Mouse (Mus musculus) ovary, postnatal 10 days (tissue): Measurements from ENCODE around the gene Fto.

Source experiments
- DNase-seq: peaks from one replicate; pipeline ENCODE4 v3.0.0; 2022; ENCODE audit warnings: low spot score

Fto gene

GRCm38 (mm10) chr8:91612387-91613130 is 299.2 kb downstream of the Fto start:
- no peak for DNase-seq

DNA sequence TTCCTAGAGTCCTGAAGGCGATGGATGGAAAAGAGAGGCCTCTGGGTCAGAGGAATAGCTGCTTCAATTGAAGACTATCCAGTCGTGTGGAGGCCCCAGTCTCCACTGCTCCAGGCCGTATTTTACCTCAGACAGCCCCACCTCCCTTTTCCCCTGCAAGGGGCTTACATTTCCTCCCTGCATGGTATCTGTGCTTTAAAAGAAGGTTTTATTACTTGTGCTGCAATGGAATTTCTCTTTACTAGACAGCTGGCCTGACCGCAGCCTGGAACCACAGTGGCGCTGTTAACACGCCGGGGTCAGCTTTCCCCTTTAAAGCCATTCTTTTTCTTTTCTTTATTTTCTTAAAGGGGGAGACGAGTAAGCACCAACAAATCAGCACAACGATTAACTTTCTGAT is 300.3 kb downstream of the Fto start:
- DNase-seq = no peak

GRCm38 (mm10) chr8:91615196-91615595 is 301.9 kb downstream of the Fto start:
- DNase-seq = no peak

DNA sequence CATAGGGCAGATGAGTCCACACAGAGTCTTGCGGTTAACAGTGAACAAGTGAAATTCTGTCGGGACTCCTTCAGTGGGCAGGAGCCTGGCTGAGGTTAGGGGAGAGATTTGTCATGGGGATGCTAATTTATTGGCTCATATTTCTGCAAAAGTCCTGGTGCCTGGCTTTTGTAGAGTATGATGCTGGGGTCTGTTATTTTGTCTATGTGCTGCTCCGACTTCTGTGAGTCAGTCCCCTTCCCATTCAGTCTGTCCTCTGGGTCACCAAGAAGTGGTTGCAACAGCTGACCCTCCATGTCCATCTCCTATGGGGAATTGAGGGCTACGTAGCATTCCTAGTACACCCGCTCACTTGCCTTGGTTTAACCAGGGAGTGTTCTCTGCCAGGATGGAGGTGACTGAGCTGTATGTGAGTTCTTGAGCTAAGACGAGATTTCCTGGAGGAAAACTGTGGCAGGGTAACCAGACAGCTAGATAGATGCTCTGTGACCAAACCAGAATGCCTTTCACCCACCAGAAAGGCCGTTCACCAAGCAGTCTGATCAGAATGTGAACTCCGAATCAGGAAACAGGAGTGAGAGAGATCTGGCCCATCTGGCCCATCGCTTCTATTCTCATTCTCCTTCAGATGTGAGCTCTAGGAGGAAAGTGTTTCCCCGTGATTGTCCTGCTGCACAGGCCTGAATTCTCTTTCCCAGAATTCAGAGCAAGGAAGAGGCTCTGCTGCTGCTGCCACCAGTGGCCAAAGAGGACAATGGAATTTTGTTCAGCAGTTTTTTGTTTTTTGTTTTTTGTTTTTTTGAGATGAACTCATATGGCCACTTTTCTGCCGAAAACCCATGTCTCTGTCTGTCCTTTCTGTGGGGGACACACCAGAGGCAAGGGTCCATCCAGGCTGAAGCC is 302.7 kb downstream of the Fto start:
- no peak for DNase-seq

- DNase-seq = no peak
Measured at GRCm38 (mm10) chr8:91617772-91618171, 304.4 kb downstream of the Fto start.

GRCm38 (mm10) chr8:91622757-91623156 is 309.4 kb downstream of the Fto start:
- no peak for DNase-seq

DNA sequence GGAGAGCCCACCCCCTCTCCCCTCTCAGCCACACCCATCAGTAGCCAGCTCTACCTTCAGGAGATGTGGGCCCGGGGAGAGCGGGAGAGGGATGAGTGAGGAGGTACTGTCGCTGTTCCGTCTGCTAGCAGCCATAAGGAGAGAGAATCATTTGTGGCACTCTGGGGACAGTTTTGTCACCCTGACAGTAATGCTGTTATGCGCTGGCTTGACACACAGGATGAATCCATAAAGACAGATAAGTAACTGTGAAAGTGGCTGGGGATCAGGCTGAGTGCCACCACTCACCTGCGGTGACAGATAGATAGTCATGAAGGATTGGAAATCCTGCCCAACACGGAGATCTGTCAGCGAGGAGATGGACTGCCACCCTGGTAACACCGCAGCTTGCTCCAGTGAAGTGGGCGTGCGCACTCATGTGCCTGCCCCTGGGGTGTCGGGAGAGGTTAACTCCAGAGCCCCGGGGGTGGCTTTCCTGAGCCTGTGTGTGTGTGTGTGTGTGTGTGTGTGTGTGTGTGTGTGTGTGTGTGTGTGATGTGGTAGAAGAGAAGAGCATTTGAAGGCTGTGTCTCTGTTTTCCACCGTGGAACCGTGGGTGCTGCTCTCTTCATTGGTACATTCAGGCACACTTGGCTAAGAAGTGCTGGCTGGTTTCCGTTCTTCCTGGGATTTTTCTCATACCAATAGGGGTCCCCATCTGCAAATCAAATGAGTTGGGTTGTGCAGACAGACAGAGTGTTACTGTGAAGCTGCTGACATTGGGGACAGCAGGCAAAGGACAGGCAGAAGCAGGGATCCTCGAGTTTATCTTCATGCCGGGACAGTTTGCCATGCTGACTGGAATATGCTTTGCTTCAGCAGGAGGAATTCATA is 312.6 kb downstream of the Fto start:
- DNase-seq = no peak

- DNase-seq = no peak
Measured at GRCm38 (mm10) chr8:91629594-91629993, 316.3 kb downstream of the Fto start.

DNA sequence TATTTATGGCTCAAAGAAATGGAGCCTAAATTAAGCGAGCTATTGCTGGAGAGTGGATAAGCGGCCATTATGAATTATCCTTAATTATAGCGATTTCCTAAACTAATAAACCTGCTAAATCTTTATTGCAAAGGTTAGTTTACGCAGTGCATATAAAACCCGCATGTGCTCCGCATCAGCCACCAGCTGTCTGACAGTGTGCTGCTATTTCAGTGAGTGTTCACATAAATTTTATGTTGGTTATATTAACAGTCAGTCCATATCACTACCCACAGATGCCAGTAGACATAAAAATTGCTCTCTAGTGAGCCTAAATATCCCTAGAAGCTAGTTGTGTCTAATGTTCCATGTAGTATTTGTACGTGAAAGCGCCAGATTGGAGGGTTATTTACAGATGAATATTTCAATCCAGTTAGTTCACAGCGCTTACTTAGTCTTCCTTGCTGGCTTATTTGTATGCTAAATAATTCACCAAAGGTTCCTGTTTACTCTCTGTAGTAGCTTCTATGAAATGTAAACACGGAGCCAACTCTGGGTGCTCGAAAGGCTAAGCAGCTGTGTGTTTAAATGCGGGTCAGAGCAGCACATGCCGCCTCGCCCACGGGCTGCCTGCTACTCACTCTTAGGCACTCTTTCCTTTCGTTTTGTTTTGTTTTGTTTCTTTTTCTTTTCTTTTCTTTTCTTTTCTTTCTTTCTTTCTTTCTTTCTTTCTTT is 317.2 kb downstream of the Fto start:
- DNase-seq = no peak

DNA sequence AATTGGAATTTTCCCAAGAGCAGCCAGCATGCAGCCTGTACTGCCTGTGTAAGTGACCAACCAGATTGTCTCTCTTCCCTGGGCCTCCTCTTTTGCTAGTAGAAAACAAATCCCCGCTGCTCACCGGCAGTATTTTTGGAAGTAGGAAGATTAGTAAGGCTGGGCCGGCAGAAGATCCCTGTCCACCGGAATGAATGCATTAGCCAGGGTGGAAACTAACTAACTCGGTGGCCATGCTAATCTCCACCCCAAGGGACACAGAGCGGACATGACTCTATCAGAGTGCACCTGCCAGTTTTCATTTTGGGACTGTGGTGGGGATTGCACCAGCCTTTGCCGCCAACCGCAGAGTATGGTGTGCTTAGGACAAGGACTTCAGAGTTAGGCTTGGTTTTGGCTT is 319.1 kb downstream of the Fto start:
- DNase-seq = no peak

DNA sequence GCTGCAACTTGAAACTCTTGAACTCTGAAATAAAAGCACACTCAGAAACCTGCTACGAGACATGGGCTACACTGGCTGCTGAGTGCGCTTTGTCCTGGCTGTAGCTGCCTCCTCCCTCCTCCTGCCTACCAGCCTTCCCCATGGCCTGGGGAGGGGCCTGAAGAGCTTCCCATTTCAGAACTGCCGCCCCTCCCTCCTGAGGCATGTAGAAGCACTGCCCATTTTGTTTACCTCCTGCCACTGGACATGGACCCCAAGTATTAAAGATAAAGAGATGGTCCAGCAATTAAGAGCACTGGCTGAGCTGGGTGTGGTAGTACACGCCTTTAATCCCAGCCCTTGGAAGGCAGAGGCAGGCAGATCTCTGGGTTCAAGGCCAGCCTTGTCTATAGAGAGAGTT is 322.1 kb downstream of the Fto start:
- no peak for DNase-seq

- no peak for DNase-seq
Measured at GRCm38 (mm10) chr8:91636887-91637286, 323.6 kb downstream of the Fto start.

DNA sequence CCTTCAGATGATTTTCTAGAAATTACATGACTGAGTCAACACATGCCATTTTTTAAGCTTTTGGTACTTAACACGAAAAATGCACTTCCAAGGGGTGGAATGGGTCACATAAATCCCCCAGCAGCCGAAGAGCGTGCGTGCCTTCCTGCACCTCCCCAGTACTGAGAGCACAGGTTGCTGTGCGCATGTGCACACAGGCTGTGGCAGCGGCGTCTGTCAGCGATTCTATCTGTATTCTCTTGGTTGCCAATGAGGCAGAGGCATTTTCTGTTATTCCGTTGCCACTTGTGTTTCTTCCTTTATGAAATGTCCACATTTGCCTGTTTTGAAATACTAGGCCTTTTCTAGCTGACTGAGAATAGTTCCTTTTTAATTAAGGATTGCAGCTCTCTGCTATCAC is 324.4 kb downstream of the Fto start:
- DNase-seq = no peak

- no peak for DNase-seq
Measured at GRCm38 (mm10) chr8:91638256-91638655, 324.9 kb downstream of the Fto start.

- no peak for DNase-seq
Measured at GRCm38 (mm10) chr8:91640471-91640870, 327.1 kb downstream of the Fto start.

GRCm38 (mm10) chr8:91645484-91645883 is 332.2 kb downstream of the Fto start:
- DNase-seq = no peak

DNA sequence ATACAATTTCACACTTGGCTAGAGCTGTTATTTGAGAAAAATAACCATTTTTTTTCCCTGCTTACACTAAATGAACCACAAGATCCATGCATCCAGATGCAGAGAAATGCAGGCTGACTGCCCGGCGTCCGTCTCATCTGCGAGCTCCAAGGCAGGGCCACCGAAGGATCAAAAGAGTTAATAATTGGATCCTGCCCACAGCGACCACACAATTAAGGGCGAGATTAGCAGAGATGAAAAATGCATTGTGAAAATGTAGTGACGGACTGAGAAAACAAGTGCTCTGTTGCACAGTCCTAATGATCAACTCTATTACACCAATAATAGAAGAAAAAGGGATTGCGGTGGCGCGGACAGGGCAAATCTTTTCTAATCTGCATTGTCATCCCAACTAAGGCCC is 334.6 kb downstream of the Fto start:
- no peak for DNase-seq

GRCm38 (mm10) chr8:91648776-91649175 is 335.5 kb downstream of the Fto start:
- DNase-seq = no peak

DNA sequence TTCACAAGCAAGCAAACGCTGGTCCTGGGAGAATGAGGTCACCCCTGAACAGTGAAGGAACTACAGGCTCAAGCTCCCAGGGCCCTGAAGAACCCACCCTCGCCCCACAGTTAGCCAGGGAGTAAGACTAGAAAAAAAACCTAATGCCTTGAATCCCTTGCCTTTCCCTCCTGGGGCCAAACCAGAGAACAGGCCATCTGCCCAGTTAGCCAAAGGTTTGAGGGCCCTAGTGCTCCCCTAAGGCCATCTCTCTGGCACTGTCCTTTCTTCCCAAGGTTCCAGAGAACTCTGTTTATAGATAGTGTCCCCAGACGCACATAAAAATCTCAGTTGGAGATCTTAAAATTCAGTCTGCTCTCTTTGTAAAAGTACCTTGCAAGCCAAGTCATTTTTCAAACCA is 340.2 kb downstream of the Fto start:
- no peak for DNase-seq

- DNase-seq = no peak
Measured at GRCm38 (mm10) chr8:91657381-91657780, 344.1 kb downstream of the Fto start.

DNA sequence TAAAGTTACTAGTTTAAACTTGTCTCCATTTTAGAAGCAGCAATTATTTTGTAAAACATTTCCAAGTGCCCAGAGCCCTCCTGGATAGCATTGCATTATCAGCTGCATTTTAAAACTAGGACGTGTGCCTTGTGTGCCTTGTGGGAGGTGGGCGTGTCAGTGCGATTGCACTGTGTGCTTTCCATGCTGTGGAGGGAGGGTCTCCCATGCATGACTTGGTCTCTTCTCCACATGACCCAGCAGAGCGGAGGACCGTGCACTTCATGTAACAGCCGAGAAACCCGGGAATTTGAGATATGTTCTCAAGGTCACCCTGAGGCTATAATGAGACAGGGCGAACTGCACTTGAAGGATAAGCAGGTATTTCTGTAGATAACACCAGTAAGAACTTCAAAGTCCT is 347.6 kb downstream of the Fto start:
- no peak for DNase-seq
